Mouse (Mus musculus): ENCODE measurements at regions not wholly inside any gene's neighbourhood (a gene's known extent, or its start where the extent isn't known, plus 50 kb on each side); places are given as distances from the start of the nearest gene placed in this dataset.

GRCm38 (mm10) chr1:19290098-19290497, 81.4 kb downstream of the Tfap2b start:
- DNase-seq: no peak

- peak; percentile 7 for DNase-seq
Measured at GRCm38 (mm10) chr1:19321598-19321997, 112.9 kb downstream of the Tfap2b start.

- no peak for DNase-seq
Measured at GRCm38 (mm10) chr1:19336062-19336461, 127.3 kb downstream of the Tfap2b start.

GRCm38 (mm10) chr1:19337207-19337606, 128.5 kb downstream of the Tfap2b start:
- DNase-seq: no peak

- no peak for DNase-seq
Measured at GRCm38 (mm10) chr1:19344445-19344844, 135.7 kb downstream of the Tfap2b start.

- DNase-seq: no peak
Measured at GRCm38 (mm10) chr1:19350495-19350894, 141.8 kb downstream of the Tfap2b start.

DNA sequence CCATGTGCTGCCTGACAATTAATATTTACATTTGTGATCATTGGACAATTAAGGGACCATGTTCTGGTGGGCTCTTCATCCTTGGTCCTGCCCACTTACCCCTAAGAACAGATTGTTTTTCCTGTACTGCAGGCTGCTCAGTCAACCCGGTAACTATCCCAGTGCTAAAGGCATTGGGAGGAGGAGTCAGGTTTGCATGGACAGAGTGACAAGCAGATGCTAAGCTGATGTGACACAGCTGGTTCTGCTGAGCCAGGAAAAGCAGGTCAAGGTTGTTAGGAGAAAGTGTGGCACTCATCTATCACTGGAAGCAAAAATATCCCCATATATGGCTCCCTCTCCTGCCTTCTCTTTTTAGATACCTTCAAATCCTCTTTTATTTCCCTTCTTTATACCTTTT, 176.1 kb downstream of the Tfap2b start:
- no peak for DNase-seq

- peak; percentile 19 for DNase-seq
Measured at GRCm38 (mm10) chr1:19388864-19389505, 180.3 kb downstream of the Tfap2b start.

- no peak for DNase-seq
Measured at GRCm38 (mm10) chr1:19407556-19407955, 198.8 kb downstream of the Tfap2b start.

- DNase-seq: no peak
Measured at GRCm38 (mm10) chr1:19412345-19412744, 203.6 kb downstream of the Tfap2b start.

GRCm38 (mm10) chr1:19421116-19421515, 212.4 kb downstream of the Tfap2b start:
- DNase-seq: peak; percentile 19

DNA sequence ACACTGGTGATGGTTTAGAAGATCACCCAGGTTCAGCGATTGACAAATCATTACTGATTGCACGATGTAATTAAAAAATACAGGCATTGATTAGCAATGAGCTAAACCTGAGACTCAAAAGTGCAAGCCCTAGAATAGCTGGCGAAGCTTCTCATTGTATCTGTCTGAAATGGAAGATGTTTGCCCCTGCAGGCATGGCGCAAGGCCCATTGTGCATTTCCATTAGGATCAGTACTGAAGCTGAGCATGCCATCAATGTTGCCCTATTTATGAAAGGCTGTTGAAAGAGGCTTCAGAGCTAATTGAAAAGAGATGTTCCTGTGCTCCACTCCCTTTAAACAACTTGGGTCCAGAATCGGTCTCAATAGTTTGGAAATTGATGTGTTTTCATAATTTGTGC, 242.1 kb downstream of the Tfap2b start:
- DNase-seq: no peak

DNA sequence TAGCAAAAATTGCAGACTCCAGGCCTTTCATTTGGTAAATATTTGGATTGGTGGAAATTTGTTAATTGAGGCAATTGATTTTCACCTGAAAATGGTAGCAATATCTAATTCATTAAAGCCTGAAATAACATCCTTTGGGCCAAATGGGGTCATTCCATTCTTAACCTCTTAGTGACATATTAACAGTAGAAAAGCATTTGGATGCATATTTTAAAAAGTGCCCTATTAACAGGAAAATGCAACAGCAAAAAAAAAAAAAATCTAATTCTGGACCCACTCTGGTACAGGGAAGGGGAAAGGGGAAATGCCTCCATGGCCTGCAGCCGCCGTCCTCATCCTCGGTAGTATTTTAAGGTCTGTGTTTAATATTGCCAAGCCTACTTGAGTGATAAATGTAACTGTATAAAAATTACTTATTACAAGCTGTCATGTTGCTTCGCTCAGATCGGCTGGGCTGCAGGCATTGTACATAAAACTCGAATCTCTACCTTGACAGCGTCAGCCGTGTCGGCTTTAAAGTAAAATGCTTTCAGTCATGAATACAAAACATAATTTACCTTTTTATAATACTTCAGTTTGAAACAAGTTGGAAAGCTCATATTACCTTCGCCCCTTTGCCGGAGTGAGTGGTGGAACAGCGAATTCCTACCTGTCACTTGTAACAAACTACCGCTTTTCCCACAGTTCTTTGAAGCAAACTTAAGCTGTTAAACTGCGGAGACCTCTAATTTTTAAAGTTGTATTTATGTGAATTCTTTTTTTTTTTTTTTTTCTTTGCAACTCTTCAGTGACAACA, 250.1 kb downstream of the Tfap2b start:
- DNase-seq: peak; percentile 11

DNA sequence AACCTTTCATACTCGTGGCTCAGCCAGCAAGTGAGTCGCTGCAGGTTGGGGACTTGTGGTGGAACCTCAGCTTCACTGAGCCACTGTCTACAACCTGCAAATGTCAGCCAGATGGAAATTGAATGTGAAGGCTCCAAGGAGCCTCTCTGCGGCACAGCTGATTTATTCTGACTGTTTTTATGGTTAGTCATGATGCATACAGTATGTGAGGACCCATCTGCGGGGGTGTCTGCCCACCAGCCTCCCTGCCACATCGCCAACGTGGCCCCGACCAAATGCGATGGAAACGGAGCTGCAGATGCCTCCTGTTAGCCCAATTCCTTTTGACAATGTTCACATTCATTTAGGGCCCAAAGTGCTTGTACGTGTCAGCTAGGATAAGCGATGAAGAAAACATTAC, 251.2 kb downstream of the Tfap2b start:
- no peak for DNase-seq

DNA sequence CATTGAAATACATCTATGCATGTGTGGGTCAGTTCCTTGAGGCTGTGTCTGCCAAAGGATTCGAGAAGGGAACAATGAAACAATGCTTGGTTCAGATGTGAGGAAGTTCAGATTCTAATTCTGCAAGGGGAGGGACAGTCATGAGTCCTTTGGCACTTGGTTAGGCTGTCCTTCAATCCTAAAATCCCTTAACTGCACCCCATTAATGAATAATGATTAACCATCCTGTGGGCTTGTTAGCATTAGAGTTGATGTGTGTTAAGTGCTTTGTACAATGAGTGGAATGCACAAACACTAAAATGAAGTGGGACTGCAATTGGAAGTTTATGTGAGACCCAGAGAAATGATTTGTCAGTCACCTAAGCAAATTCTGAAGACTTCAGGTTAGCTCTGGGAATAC, 264.8 kb downstream of the Tfap2b start:
- no peak for DNase-seq

All from kidney, postnatal 10 days (tissue).